Mouse (Mus musculus): ENCODE data around the gene Alpk1.

- no peak for TF ChIP-seq POLR2A (IDR thresholded peaks at IDR 0.05; ENCODE audit: borderline replicate concordance, low read depth, low read length)
- TF ChIP-seq CTCF (IDR thresholded peaks at IDR 0.05; ENCODE audit: low read depth, low read length) = no peak
Observed at GRCm38 (mm10) chr3:127627151-127627955, 153.0 kb downstream of the Alpk1 start.
